Mouse (Mus musculus): Measurements from ENCODE around the gene Lrrc18.

Gene Lrrc18

DNA sequence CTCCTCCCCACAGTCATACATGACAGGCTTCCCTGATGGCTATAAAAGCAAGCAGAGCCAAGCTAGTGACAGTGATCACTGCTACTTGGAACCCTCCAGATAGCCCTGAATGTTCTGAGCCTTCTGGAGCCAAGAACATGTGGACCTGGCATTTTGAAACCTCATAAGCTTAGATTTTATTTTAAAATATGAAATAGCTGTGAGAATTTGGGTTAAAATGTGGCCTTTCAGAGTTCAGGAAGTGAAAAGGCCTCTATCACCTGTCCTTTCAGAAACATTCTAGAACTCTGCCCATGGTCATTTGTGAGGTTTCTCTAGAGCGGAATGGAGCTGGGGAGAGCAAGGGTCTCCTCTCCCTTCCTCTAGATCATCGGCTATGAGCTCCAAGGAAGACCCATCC, at the start of gene Lrrc18:
TSS of gene Lrrc18 (plus strand) at position 301 of the 400 bp plus-strand sequence.
- DNase-seq (ENCODE audit: low spot score): no peak

DNA sequence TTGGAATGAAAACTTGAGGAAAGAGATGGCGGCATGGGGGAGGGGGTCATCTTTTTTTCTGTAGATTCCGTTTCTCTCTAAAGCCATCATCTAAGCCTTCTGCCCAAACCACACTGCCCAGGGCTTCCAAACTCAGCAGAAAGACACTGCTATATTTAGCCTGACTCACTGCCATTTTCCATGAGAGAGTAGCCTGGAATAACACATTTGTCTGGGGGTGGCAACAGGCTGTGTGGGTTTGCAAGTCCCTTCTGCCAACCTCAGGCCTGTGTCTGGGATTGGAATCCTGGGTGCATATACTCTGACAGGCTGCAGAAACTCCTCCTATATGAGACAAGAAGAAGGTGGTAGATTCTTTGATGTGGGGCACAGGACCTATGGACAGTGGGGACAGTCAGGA, 43.7 kb upstream of the Lrrc18 start:
- DNase-seq (ENCODE audit: low spot score): no peak

DNA sequence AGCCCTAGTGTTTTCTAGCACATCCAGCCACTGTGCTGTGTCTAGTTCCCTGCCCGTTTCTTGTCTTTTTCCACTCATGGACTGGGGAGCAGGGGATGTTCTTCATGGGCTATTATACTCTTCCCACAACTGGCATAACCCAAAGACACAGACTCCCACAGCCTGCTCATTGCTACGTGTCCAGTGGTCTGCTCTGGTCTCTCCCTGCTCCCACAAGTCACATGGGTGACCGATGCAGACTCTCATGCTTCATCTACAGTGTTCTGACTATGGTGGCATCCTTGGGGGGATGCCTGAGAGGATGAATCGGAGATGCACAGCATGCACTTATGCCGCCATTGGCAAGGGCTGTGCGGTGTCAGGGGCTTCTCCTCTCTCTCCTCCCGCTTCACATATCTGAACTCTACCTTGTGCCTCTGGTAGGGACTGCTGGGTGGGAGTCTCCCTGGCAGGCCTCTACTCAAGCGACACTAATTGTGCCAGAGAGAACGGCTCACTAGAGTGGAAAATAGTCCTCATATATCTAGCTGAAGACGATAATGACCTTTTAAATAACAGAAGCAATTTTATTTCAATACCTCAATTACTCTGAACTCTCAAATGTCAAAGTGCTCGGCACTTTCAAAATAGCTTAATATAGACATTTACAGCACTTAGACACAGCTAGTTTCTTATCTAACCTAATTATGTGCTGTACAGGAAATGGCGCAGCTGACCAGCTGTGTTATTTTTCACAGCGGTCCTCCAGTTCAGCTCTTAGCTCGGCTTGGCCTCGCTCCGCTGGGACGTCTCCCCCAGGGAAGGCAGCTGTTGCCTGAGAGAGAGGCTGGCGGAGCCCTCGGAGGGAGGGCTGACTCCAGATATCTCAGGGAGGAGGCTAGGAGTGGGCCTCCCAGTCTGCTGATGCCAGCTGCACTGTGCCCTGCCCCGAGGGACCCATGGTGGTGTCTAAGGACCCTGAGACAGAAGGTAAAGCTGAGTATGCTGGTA, 40.6 kb upstream of the Lrrc18 start:
- no peak for DNase-seq (ENCODE audit: low spot score)

GRCm38 (mm10) chr14:32956486-32956885, 34.7 kb upstream of the Lrrc18 start:
- no peak for DNase-seq (ENCODE audit: low spot score)

GRCm38 (mm10) chr14:32958671-32959070, 32.5 kb upstream of the Lrrc18 start:
- no peak for DNase-seq (ENCODE audit: low spot score)

DNA sequence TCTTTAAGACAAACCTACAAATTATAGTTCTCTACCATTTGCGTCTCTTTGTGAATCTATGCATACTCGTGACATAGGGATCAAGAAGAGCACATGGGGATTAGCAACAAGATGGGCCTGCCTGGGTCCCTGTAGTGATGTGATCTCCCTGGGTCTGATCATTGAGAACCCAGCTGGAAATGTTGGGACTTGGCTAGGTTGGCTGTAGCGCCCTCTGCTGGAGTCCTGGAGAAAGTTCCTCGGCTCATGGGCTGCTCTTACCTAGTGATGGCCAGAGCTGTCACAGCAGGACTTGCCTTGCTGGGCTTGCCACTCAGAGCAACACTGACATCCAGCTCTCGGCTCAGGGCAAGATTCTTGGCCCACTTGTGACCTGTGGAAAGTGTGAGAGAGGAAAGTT, 30.7 kb upstream of the Lrrc18 start:
- peak; percentile 5 for DNase-seq (ENCODE audit: low spot score)

DNA sequence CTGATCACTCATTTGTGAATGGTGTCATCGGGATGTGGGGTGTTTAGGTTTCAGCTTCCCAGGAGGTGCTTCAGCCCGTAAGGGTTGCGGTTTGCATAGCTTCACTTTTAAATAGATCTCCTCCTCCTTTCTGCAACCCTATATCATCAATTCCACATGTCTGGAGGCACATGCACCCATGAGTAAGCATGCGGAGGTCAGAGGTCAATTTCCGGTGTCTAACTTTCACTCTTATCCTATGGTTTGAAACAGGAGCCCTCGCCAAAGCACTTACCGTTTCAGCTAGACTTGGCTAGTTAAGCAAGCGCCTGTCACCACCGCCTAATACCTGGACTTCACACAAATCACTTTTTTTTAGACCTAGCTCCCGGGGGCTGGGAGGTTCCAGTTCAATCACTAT, 26.4 kb upstream of the Lrrc18 start:
- DNase-seq (ENCODE audit: low spot score): no peak

GRCm38 (mm10) chr14:32970700-32971099, 20.5 kb upstream of the Lrrc18 start:
- DNase-seq (ENCODE audit: low spot score): no peak

GRCm38 (mm10) chr14:32984176-32984738, 6.9 kb upstream of the Lrrc18 start:
- DNase-seq (ENCODE audit: low spot score): no peak

DNA sequence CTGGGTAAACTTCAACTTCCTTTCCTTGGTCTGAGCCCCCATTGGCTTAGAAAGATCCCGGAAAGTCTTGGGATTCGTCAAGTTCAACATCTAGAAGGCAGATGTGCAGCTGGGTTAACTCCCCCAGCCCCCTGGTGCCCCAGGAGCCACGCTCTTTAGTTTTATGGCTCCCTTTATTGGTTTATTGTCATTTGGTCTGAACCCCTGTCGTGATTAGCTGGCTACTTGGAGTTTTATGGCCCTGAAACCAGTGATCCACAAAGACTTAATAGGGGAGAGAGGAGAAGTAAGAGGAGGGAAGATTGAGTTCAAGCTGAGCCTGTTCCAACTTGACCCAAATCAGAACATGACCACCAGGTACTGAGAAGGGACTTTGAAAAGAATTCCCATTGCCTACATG, 4.5 kb upstream of the Lrrc18 start:
- no peak for DNase-seq (ENCODE audit: low spot score)

GRCm38 (mm10) chr14:32994954-32995636, 3.9 kb downstream of the Lrrc18 start:
- no peak for DNase-seq (ENCODE audit: low spot score)

- no peak for DNase-seq (ENCODE audit: low spot score)
Measured at GRCm38 (mm10) chr14:32999511-32999910, 8.3 kb downstream of the Lrrc18 start.

- DNase-seq (ENCODE audit: low spot score): no peak
Measured at GRCm38 (mm10) chr14:33000112-33000979, 9.2 kb downstream of the Lrrc18 start.

- no peak for DNase-seq (ENCODE audit: low spot score)
Measured at GRCm38 (mm10) chr14:33005114-33005513, 13.9 kb downstream of the Lrrc18 start.

GRCm38 (mm10) chr14:33007638-33008037, 16.5 kb downstream of the Lrrc18 start:
- DNase-seq (ENCODE audit: low spot score): no peak

- DNase-seq (ENCODE audit: low spot score): no peak
Measured at GRCm38 (mm10) chr14:33019050-33019449, 27.9 kb downstream of the Lrrc18 start.

DNA sequence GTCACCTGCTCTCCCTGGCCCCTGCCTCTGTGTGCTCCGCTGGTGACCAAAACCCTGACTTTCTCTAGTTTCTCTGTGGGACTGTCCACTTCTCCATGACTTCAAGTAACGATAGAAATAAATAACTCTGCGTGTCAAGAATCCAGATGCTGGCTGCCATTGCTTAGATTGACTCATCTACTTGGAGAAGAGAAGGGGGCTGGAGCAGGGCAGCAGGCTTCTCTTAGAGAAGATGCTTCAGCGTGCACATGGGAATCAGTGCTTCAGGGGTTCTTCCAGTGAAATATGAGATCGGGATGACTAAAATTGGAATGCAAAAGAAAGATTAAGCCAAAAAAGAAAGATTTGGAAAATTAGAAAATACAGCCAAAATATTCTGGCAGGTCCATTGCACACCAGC, 28.4 kb downstream of the Lrrc18 start:
- DNase-seq (ENCODE audit: low spot score): no peak

GRCm38 (mm10) chr14:33030849-33031248, 39.7 kb downstream of the Lrrc18 start:
- no peak for DNase-seq (ENCODE audit: low spot score)

- DNase-seq (ENCODE audit: low spot score): no peak
Measured at GRCm38 (mm10) chr14:33033424-33033823, 42.2 kb downstream of the Lrrc18 start.

DNA sequence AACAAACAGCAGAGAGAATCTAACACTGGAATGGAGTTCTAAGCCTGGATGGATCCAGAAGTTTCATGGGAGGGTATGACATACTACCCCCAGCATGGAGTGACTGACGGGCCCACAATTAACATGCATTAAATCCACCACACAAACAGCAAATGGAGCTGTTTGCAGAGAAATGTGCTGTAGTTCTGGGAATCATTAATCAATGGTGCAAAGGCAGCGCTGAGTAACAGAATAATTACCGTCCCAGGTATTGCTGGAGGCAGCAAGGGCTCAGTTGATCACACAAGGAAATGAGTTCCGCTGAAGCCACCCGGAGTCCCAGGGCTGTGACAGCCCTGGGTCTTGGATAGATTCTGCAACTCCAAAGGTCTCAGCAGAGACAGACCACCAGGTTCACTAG, 44.2 kb downstream of the Lrrc18 start:
- no peak for DNase-seq (ENCODE audit: low spot score)

DNA sequence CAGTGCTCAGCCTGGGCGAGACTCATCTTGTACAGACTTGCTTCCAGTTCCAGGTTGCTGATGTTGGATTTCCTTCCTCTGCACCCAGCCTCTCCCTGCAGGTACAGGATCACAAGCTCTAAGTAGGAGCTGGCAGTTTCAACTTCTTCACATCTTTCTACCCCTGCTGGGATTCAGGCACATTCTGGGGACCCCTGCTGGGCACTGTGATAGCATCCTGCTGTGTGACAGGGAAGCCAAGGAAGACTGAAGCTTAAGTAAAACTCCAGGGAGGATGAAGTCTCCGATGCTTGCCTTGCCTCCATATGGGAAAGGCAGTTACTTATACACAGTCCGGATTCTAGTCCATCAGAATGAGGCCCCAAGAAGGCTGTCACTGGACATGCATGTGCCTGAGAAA, 45.6 kb downstream of the Lrrc18 start:
- no peak for DNase-seq (ENCODE audit: low spot score)

DNA sequence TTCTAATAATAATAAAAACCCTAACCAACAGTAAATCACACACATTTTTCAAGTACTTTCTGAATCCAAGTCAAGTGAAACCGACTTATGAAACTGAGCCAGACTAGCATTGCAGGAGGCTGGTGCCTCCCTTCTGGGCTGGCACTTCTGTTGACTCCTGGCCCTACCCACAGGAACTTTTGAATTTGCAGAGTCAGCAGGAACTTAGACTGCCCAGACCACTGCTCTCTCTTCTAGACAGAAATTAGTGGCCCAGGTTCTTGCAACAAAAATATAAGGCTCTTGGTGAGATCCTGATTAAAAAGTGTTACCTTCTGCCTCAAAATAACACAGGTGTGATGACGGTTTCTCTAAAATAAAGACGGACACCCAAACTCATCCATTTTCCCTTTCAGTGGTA, 54.0 kb downstream of the Lrrc18 start:
- DNase-seq (ENCODE audit: low spot score): no peak

Measured in adipocyte (in vitro differentiated cells).